Mouse (Mus musculus): ENCODE results near the gene Sat1.

- TF ChIP-seq ZNF384 (IDR thresholded peaks at IDR 0.05; ENCODE audit: low read depth, low read length), result peak; percentile 82
- TF ChIP-seq MAFK (IDR thresholded peaks at IDR 0.05; ENCODE audit: insufficient read depth, low read depth, low read length), result no peak
Observed at GRCm38 (mm10) chrX:155262915-155263252, 46.6 kb upstream of the Sat1 start.

Measured in ES-E14 (cell line).